Mouse (Mus musculus): ENCODE results near the gene Cyb5rl.

Cyb5rl gene

DNA sequence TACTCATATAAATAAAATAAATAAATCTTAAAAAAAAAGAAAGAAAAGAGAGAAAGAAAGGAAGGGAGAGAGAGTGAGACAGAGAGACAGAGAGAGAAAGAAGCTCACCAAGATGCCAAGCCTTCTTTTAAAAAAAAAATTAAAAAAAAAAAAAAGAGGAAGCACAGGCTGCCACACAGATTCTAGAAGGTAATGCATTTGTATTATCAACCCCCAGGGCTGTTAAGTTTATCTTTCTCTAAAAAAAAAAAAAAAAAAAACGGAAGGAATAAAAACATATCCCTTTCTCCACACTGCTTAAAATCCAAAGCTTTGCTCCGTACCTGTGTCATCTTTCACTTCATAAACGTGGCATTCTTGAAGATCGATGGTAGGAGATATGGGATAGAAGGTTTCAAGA lies 5.2 kb upstream of the Cyb5rl start:
- DNase-seq (ENCODE audit: low spot score in 2 of 2) = no peak

- DNase-seq (ENCODE audit: low spot score in 2 of 2) = no peak
Measured at GRCm38 (mm10) chr4:107063214-107063613, 3.6 kb upstream of the Cyb5rl start.

DNA sequence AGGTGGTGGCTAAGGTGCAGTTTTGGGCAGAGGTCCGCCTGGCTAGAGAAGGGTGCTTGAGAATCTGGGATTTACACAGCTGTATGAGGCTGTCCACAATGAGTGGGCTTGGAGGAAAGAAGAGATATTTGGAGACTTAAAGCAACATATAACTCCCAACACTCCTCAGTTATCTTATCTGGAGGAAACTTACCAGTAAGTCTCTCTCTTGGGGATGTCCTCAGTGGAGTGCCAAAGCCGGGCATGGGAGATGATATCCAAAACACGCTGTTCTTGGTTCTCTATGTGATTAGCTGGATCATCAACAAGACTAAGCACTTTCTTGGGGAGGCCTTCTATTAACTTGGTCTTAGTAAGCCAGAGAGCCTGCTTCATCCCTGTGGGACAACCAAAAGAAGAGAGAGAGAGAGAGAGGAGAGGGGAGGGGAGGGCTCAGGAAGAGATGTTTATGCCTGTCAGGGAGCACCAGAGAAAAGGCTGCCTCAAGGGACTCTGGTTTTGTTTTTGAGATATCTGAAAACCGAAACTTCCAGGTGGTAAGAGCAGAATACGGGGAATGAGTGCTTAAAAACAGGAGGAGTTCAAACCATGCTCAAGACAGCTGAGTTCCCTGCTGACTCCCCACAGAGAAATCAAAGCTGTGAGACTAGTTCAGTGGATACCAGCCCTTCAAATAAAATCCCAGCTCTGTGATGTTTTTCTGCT lies 2.2 kb upstream of the Cyb5rl start:
- no peak for DNase-seq (ENCODE audit: low spot score in 2 of 2)

DNA sequence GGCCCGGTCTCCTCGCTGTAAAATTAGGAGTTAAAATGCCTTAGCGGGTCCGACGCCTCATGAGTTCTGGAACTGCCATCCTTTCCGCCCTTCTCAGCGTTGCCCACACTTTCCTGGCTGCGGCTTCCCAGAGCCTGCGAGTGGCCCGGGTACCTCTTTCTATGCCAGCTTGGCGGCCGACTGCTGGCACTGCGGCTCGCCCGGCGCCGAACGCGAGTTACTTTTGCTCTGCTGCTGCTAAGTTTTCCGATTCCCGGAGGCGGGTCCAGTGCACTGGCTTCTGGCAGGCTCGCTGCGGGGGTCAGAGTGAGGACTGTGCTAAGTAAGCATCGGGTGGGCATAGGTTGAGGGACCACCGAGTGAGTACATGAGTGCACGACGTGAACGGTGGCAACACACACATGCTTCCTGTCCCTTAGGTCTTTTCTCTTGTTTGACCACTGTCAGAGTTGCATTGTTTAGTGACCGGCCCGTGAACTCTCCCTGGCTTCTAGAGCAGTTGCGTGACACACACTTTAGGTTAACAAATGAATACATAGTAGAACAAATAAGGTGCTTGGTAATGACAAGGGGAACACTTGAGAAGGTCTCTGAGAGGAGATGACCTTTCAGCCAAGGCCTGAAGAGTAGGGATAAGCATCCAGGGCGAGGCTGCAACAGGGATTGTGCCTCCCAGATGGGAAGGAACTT lies 508 bp downstream of the Cyb5rl start:
- no peak for DNase-seq (ENCODE audit: low spot score in 2 of 2)

GRCm38 (mm10) chr4:107072343-107072742 lies 5.6 kb downstream of the Cyb5rl start:
- DNase-seq (ENCODE audit: low spot score in 2 of 2) = no peak

GRCm38 (mm10) chr4:107075456-107075855 lies 8.7 kb downstream of the Cyb5rl start:
- no peak for DNase-seq (ENCODE audit: low spot score in 2 of 2)

DNA sequence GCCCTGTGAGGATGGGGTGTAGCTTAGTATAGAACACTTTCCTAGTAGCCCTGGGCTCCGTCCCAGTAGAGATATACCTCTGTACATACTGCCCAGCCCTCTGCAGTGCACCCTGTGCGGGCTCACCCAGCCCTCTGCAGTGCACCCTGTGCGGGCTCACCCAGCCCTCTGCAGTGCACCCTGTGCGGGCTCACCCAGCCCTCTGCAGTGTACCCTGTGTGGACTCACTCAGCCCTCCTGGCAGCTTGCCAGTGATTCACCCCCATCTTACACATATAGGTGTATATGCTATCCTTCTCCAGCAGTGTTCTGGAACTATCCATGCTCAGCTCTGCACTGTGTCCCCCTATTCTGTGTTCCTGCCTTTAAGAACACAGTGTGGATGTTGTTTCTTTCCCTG lies 12.1 kb downstream of the Cyb5rl start:
- DNase-seq (ENCODE audit: low spot score in 2 of 2) = no peak

- no peak for DNase-seq (ENCODE audit: low spot score in 2 of 2)
Measured at GRCm38 (mm10) chr4:107079716-107080115, 12.9 kb downstream of the Cyb5rl start.

- no peak for DNase-seq (ENCODE audit: low spot score in 2 of 2)
Measured at GRCm38 (mm10) chr4:107082185-107082584, 15.4 kb downstream of the Cyb5rl start.

DNA sequence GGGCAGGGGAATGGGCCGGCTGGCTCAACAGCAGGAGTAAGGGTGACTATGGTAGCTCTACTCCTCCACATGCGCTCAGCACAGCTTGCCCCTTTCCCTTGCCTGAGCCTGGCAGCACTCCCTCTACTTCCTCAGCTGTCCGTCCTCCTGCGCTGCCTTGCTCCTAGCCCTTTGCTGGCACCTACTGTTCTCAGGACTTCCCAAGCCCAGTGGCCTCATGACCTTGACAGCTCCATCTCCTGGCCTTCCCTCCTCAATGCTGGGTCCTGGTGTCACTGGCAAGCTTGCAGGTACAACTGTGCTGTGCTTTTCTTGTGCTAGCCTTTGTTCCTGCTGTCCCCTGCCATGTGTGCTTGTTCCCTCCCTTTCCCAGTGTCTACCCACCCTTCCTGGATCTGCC lies 16.3 kb downstream of the Cyb5rl start:
- no peak for DNase-seq (ENCODE audit: low spot score in 2 of 2)

GRCm38 (mm10) chr4:107084343-107084742 lies 17.6 kb downstream of the Cyb5rl start:
- no peak for DNase-seq (ENCODE audit: low spot score in 2 of 2)

GRCm38 (mm10) chr4:107084858-107085257 lies 18.1 kb downstream of the Cyb5rl start:
- no peak for DNase-seq (ENCODE audit: low spot score in 2 of 2)

DNA sequence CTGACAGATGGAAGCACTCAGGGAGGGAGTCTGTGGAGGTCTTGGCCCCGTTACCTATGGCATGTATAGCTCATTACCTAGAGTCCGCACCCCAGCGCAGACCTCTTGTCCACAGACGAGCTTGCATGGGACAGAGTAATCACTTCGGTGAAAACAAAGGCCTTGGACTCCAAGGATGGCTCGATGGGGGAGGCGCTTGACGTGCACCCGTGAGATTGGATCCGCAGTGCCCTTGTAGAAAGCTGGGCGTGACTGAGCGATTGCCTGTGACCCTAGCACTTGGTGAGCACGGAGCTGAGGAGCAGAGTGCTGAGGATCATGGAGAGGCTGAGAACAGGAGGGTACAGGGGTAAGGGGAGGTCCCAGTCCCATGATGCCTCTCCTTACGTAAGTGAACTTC lies 24.9 kb downstream of the Cyb5rl start:
- no peak for DNase-seq (ENCODE audit: low spot score in 2 of 2)

DNA sequence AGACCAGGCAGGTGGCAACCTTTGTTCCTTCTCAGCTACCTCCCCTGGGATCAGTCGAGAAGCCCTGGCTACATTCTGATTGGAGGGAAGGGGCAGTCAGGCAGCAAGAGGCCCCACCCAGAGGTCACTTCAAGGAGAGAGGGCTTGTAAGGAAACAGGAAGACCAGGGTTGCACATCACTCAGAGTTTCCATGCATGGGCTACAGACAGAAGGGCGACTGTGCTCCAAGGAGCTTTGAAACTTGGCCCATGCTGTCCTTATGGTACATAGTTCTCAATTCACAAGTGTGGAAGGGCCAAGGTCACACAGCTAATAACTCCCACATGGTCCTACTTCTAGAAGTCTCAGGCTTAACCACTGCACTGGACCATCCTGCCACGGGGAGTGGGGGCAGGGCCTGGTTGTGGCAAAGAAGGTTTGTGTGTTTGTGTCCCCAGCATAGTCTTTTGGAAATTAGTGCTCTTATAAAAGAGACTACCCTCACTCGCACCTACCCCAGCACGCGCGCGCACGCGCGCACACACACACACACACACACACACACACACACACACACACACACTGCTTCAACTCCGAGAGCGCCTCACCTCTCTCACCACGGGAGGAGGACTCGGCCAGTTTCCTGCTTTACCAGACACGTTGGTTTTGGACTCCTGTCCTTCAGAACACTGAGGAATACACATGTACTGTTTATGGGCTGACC lies 27.8 kb downstream of the Cyb5rl start:
- DNase-seq (ENCODE audit: low spot score in 2 of 2) = no peak

DNA sequence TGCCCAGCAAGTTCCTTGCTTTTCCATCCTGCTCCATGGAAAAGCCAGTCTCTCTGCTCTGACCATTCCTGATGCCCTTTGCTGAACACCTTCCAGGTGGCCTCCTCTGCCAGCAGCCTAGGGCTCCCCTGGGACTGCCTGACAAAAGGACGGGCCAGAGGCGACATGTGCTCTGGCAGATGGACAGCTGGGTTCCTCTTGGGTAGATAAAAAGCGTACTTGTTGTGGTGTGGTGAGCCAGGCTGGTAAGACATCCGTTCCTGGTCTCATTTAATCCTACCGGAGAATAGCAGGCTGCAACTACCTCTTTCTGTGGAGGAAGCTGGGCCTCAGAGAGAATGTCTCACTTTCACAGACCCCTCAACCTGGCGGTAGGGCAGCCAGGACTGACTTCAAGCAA lies 29.3 kb downstream of the Cyb5rl start:
- no peak for DNase-seq (ENCODE audit: low spot score in 2 of 2)

- DNase-seq (ENCODE audit: low spot score in 2 of 2) = no peak
Measured at GRCm38 (mm10) chr4:107096841-107097373, 30.1 kb downstream of the Cyb5rl start, which contains the start of gene Cdcp2. Cdcp2 (plus strand) TSS chr4:107096891.

GRCm38 (mm10) chr4:107097871-107098270 lies 31.1 kb downstream of the Cyb5rl start:
- no peak for DNase-seq (ENCODE audit: low spot score in 2 of 2)

GRCm38 (mm10) chr4:107098375-107098774 lies 31.6 kb downstream of the Cyb5rl start:
- DNase-seq (ENCODE audit: low spot score in 2 of 2) = no peak

DNA sequence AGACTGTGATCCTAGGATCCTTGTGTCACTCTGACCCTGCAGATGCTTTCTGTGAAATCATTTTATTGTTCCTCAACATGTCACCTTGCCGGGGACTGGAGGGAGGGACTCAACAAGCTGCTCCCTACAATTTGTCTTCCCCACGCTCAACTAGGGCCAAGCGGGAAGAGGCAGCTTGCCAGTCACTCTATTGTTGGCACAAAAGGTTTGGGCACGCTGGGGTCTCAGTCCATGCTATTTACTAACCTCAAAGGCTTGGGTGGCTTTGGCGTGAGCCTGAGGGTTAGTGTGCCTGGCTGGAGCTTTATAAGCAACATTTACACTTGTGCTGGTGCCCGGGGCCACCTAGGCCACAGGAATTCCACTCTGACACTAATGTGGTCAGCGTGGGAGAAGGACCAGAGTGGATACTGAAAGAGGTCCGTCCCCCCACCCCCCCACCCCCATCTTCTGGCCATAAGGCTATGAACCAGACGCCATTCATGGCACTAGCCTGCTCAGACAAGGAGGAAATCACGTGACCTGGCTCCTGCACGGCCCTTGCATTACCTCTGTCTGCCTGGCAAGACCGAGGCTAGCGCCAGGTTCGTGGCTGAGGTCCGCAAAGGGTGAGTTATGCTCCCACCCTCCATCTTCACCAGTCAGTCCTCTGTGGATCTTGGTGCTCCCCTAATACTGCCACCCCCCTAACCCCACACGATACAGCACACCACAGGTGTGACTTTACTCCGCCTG lies 32.2 kb downstream of the Cyb5rl start:
- no peak for DNase-seq (ENCODE audit: low spot score in 2 of 2)

GRCm38 (mm10) chr4:107102220-107102619 lies 35.4 kb downstream of the Cyb5rl start:
- no peak for DNase-seq (ENCODE audit: low spot score in 2 of 2)

GRCm38 (mm10) chr4:107106777-107107176 lies 40.0 kb downstream of the Cyb5rl start:
- no peak for DNase-seq (ENCODE audit: low spot score in 2 of 2)

DNA sequence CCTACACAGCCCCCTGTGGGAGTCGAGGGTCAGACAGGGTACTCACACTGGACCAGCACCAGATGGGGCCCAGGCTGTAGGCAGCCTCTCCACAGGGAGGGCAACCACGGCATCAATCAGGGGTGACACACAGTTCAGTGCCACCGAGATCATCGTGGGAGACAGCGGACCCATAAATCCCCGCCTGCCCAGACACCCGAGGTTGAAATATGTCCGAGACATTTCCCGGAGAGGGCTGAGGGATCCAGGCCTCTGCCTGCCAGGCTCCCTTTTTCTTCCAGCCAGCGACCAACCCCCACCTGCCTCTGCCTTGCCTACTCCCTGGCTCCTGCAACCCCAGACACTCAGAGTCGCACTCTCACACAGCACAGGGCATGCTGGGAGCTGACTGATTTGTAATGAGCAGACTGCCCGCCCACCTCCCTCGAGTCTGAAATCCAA lies 41.5 kb downstream of the Cyb5rl start:
- DNase-seq (ENCODE audit: low spot score in 2 of 2) = no peak
